Mouse (Mus musculus) layer of hippocampus, adult 2 months (tissue): ENCODE data around the gene Adig. TPM values are rescaled to one million over a fixed set of nuclear protein-coding genes. Genes with fewer than 3 reads are reported as not detected.

Experiments
- DNase-seq, 2 experiments: peaks; one replicate each; pipeline ENCODE4 v3.0.0; 2022; ENCODE audit warnings: low spot score in 2 of 2
- H3K27ac ChIP-seq: fragments of 200-600 bp; 2 replicates; pipeline ENCODE4 v1.8.1; 2022
- H3K4me3 ChIP-seq: fragments of 200-600 bp; 2 replicates; pipeline ENCODE4 v1.8.1; 2022; ENCODE audit warnings: mild to moderate bottlenecking
- CTCF ChIP-seq: fragments of 200-600 bp; conservative IDR thresholded peaks from 2 replicates; pipeline ENCODE4 v1.8.1; 2022; ENCODE audit warnings: antibody characterized with exemption, mild to moderate bottlenecking, moderate library complexity
- long read RNA-seq, 2 experiments: library from polyadenylated mRNA; stranded (forward); transcript quantifications; one replicate each; pipeline ENCODE4 v2.0.0; 2021; ENCODE audit warnings: borderline mapping rate in 2 of 2
- total RNA-seq, 2 experiments: library from RNA; stranded (reverse); gene quantifications; 2 replicates each; pipeline ENCODE4 v1.2.3; 2021

The Adig gene
- total RNA-seq = not detected
- long read RNA-seq, experiment 1 = 0 reads
- long read RNA-seq, experiment 2 = 0 reads

- no peak within 1 kb of the TSS for H3K4me3 ChIP-seq
- no peak within 1 kb of the TSS for H3K27ac ChIP-seq
- no peak for TF ChIP-seq CTCF
- DNase-seq = no peak
These were observed at the start of gene Adig for GRCm38 (mm10) chr2:158501836-158502812. Gene Adig (plus strand): TSS chr2:158502612.

GRCm38 (mm10) chr2:158456451-158456850 is 46.0 kb upstream of the Adig start:
- Histone ChIP-seq H3K4me3 (no peak overlapping the region), H3K27ac (no peak overlapping the region)
- no peak for DNase-seq
- no peak for TF ChIP-seq CTCF

- no peak for TF ChIP-seq CTCF
- DNase-seq = no peak
- Histone ChIP-seq H3K27ac (no peak overlapping the region), H3K4me3 (no peak overlapping the region)
These were observed 44.8 kb upstream of the Adig start for GRCm38 (mm10) chr2:158457610-158458009.

DNA sequence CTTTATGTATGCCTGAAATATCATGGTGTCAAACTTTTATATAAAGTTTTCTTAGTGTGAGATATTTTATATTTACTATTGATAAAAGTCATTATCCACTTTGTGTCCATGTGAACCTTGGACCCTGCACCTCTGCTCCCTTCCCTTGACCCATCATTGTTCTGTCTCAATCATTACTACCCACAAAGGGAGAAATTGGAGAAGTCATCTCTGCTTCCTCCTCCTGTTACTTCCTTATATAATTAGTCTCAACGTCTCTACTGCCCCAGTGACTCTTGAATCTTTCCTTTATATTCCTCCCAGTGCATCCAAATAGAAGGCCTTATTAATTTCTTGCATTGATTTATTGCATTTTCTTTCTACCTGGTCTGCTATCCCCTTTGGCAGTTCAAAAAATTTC is 40.0 kb upstream of the Adig start:
- H3K27ac ChIP-seq = no peak overlapping the region
- TF ChIP-seq CTCF = no peak
- H3K4me3 ChIP-seq = no peak overlapping the region
- DNase-seq = no peak

- H3K4me3 ChIP-seq = no peak overlapping the region
- no peak overlapping the region for H3K27ac ChIP-seq
- no peak for TF ChIP-seq CTCF
- no peak for DNase-seq
These were observed 28.3 kb upstream of the Adig start for GRCm38 (mm10) chr2:158474159-158474558.

GRCm38 (mm10) chr2:158477640-158478039 is 24.8 kb upstream of the Adig start:
- Histone ChIP-seq H3K4me3 (no peak overlapping the region), H3K27ac (no peak overlapping the region)
- no peak for TF ChIP-seq CTCF
- no peak for DNase-seq

GRCm38 (mm10) chr2:158498457-158498856 is 4.0 kb upstream of the Adig start:
- H3K4me3 ChIP-seq = no peak overlapping the region
- H3K27ac ChIP-seq = no peak overlapping the region
- no peak for TF ChIP-seq CTCF
- no peak for DNase-seq

- no peak for TF ChIP-seq CTCF
- no peak for DNase-seq
- Histone ChIP-seq H3K27ac (no peak overlapping the region), H3K4me3 (no peak overlapping the region)
These were observed 814 bp downstream of the Adig start for GRCm38 (mm10) chr2:158503226-158503625.

GRCm38 (mm10) chr2:158503671-158504070 is 1.3 kb downstream of the Adig start:
- no peak for TF ChIP-seq CTCF
- Histone ChIP-seq H3K4me3 (no peak overlapping the region), H3K27ac (no peak overlapping the region)
- no peak for DNase-seq

GRCm38 (mm10) chr2:158506475-158506874 is 4.1 kb downstream of the Adig start:
- DNase-seq = no peak
- H3K27ac ChIP-seq = no peak overlapping the region
- TF ChIP-seq CTCF = no peak
- no peak overlapping the region for H3K4me3 ChIP-seq

DNA sequence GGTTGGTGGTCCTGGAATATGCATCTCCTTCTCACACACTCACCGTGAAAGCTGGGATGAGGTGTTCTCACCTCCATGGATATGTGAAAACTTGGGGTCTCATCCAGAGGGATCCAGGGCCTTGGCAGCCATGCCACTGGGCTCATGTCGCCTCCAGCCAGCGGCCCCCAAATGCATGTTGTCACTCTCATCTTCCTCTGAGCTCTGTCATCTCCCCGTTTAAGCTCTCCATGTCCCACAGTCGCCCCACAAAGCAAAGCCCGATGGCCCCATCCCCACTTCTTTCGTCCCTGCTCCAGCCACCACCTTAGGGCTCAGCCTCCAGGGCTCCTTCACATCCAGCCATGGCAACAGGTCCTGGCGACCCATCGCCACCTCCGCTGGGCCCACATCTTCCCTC is 4.6 kb downstream of the Adig start:
- Histone ChIP-seq H3K4me3 (no peak overlapping the region), H3K27ac (no peak overlapping the region)
- no peak for TF ChIP-seq CTCF
- DNase-seq = no peak

- TF ChIP-seq CTCF = no peak
These were observed 8.3 kb downstream of the Adig start for GRCm38 (mm10) chr2:158510665-158511064.

GRCm38 (mm10) chr2:158512528-158512927 is 10.1 kb downstream of the Adig start, which contains the start of gene Arhgap40:
Gene Arhgap40 (plus strand): TSS chr2:158512796.
- no peak for DNase-seq
- TF ChIP-seq CTCF = no peak
- H3K4me3 ChIP-seq = no peak within 1 kb of the TSS

More at GRCm38 (mm10) chr2:158510665-158511064, 8.3 kb downstream of the Adig start:
- Histone ChIP-seq H3K27ac (no peak overlapping the region), H3K4me3 (no peak overlapping the region)
- DNase-seq = no peak

More at GRCm38 (mm10) chr2:158512528-158512927, 10.1 kb downstream of the Adig start, which contains the start of gene Arhgap40:
- no peak within 1 kb of the TSS for H3K27ac ChIP-seq
